Mouse (Mus musculus) olfactory bulb, adult 2 months (tissue): ENCODE data around the gene Agtrap. TPM values are rescaled to one million over a fixed set of nuclear protein-coding genes. Genes with fewer than 3 reads are reported as not detected.

Experiments
- H3K27ac ChIP-seq: fragments of 200-500 bp; 2 replicates; pipeline ENCODE4 v1.5.1; 2012; ENCODE audit warnings: low read depth, low read length; ENCODE audit not compliant: insufficient read depth
- H3K4me1 ChIP-seq: fragments of 200-500 bp; 2 replicates; pipeline ENCODE4 v1.6.1; 2012; ENCODE audit warnings: low read length; ENCODE audit not compliant: control insufficient read depth, insufficient read depth
- H3K4me3 ChIP-seq: fragments of 200-500 bp; 2 replicates; pipeline ENCODE4 v1.5.1; 2012; ENCODE audit warnings: mild to moderate bottlenecking, low read depth, low read length, moderate library complexity; ENCODE audit not compliant: insufficient read depth
- CTCF ChIP-seq: fragments of 200-500 bp; IDR thresholded peaks from 2 replicates; pipeline ENCODE4 v1.5.1; 2012; ENCODE audit warnings: low read depth, mild to moderate bottlenecking, low read length, moderate library complexity; ENCODE audit not compliant: insufficient read depth
- POLR2A ChIP-seq: fragments of 200-500 bp; IDR thresholded peaks from 2 replicates; pipeline ENCODE4 v1.6.1; 2012; ENCODE audit warnings: mild to moderate bottlenecking, low read depth, low read length, moderate library complexity; ENCODE audit not compliant: insufficient read depth
- WGBS: fragments of 180-500 bp; shearing (Covaris S2); methylation state at CpG from one replicate; pipeline ENCODE4 v1.1.7; 2018; 5-methylcytosine and 5-hydroxymethylcytosine counted together
- polyA plus RNA-seq: library from polyadenylated mRNA; stranded (reverse); fragments of >200 nt; gene quantifications from 2 replicates; pipeline ENCODE4 v1.2.4, GENCODE M21; 2012; ENCODE audit warnings: low replicate concordance; ENCODE audit not compliant: missing spikeins, insufficient read depth, insufficient read length

Agtrap gene
- polyA plus RNA-seq, 1 experiment: not detected

DNA sequence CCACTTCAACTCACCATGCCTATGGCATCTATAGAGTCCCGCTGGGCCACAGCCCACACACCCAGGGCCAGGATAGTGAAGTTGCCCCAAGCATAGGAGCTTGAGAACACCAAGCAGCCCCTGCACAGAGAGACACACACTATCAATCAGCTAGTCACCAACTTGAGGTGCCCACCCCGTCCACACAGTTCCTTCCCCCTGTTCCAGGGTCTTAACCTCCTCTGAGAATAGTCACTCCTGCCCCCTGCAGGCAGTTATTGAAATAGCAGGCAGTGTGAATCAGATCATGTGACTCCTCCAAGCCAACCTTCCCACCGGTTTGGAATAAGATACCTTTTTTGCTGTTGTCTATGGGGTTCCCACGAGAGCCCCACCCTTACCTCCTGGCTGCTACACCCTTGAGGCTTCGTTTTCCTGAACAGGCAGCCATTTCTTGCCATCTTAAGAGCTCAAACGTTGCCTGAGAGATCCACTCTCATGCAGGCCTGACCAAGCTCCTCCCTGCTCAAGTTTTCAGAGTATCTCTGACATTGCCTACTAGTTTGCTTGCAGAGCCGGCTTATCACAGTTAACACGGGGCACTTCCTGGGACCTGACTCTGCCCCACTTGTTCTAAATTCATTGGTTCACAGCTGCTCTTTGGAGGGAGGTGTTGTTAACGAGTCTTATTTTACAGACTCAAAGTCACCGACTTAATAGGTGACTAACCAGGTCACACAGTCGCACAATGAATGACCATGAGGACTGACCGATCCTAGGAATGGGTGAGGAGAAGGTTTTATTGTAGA is 5.4 kb downstream of the Agtrap start:
- peaks cover 4% of the 10 kb centered on the region for H3K4me1 ChIP-seq
- TF ChIP-seq CTCF: no peak; the same call in 1 of the 2 replicates
- TF ChIP-seq POLR2A: no peak
- 60% methylated on average over 12 of the region's 12 CpGs for WGBS
- no peak overlapping the region for H3K4me3 ChIP-seq
- H3K27ac ChIP-seq: no peak overlapping the region

DNA sequence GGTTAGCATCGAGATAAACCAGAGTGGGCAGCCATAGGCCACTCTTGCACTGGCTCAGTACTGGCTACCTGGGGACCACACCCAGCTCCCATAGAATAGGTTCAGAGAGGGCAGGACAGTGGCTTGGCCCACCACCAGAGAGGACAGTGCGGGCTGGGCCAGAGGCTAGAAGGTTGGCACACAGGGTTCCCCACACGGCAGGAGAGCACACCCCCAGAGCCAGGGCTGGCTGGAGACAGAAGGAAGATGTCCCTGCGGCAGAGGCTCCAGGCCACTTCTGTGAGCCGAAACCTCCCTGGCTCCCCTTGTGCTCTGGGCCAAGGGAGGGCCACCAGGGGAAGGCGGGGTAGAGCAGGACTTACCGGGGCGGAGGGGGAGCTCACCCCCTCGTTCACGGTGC is 6.6 kb downstream of the Agtrap start:
- Histone ChIP-seq H3K4me3 (no peak overlapping the region), H3K27ac (no peak overlapping the region), H3K4me1 (no peaks in the 10 kb centered on the region; the same call in 1 of the 2 replicates)
- WGBS: 94% methylated on average over 10 of the region's 10 CpGs
- no peak for TF ChIP-seq CTCF
- TF ChIP-seq POLR2A: no peak

DNA sequence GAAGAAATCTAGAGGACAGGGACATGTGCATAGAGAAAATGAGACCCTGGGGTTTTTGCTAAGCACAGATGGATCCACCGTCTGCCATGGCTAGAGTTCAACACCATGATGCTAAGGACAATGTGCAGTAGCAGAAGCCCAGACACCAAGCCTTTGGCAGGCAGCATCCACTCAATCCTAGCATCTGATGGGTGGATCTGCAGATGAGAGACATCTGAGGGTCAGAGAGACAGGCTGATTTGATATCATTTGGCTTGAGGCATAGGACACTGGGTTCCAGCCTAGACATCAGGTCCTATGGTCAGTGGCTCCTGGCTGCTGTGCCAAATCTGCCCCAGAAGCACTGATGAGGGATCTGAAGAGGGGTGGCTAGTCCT is 7.2 kb downstream of the Agtrap start:
- Histone ChIP-seq H3K27ac (no peak overlapping the region), H3K4me1 (no peaks in the 10 kb centered on the region; the same call in 1 of the 2 replicates), H3K4me3 (no peak overlapping the region)
- 97% methylated on average over 1 of the region's 1 CpGs for WGBS
- TF ChIP-seq CTCF (no peak), POLR2A (no peak)

DNA sequence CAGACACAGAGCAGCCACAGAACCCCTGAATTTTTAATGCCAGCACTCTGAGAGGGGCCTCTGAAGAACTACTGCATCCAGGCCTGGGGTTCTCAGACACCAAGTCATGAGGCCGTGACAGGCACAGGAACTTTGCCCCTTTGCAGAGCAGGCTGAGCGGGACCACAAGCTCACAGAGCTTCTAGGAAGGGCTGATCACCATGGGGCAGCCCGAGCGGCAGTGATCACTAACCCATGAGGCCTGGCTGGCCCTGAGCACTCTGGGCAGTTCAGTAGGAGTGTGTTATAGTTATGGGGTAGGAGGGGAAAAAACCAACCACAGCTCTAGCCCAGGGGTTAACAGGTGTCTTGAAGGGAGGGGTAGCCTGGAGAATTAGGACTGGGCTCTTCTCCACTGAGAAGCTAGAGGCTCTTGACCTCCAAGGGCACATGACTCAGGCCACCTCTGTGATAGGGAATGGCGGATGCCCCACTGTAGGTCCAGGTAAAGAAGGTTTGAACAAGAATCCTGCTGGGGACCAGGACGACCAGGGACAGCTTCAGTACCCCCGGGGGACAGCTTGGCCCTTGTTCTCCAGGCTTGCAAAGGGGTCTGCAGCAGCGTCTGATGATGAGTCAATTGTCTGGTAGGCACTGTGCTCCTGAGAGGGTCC is 7.8 kb downstream of the Agtrap start:
- 94% methylated on average over 8 of the region's 8 CpGs for WGBS
- H3K27ac ChIP-seq: no peak overlapping the region
- peaks cover 3% of the 10 kb centered on the region; the same call in 1 of the 2 replicates for H3K4me1 ChIP-seq
- no peak overlapping the region for H3K4me3 ChIP-seq
- no peak for TF ChIP-seq POLR2A
- no peak for TF ChIP-seq CTCF

DNA sequence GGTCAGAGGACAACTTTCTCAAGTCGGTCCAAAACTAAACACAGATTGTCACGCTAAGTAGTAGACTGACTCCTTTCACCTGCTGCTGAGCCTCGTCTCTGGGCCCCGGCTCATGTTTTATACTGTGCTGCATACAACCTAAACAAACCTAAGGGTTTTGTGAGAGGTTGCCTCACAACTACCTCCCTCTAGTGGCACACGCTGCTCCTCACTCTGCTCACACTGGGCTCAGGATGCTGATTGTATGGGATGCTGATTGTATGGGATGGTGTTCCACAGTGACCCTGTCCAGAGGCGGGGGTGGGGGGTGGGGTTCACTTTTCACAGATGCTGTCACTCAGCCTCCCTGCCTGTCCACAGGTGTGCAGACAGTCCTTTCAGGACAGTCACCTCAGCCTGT is 8.6 kb downstream of the Agtrap start:
- TF ChIP-seq CTCF (no peak), POLR2A (no peak)
- Histone ChIP-seq H3K27ac (no peak overlapping the region), H3K4me1 (peaks cover 5% of the 10 kb centered on the region; the same call in 1 of the 2 replicates), H3K4me3 (no peak overlapping the region)
- WGBS: 63% methylated on average over 6 of the region's 6 CpGs

DNA sequence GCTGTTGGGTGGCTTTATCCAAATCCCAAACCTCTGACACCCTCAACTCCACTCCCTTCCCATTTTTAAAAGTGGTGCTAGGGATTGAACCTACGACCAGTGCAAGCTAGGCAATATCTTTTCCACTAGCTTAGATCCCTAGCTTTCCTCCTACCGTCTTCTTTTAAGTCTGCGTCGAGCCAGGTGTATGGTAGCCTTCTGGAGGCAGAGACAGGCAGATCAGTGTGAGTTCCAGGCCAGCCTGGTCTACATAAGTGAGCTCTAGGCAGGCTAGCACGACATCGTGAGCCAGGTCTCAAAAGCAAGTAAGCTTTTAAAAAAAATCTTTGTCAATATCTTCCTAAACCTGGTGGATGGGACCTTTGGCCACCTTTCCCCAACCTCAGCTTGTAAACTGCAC is 11.9 kb downstream of the Agtrap start:
- H3K4me1 ChIP-seq: peaks cover 5% of the 10 kb centered on the region; the same call in 1 of the 2 replicates
- no peak overlapping the region for H3K27ac ChIP-seq
- no peak for TF ChIP-seq CTCF
- no peak for TF ChIP-seq POLR2A
- no peak overlapping the region for H3K4me3 ChIP-seq
- WGBS: 93% methylated on average over 6 of the region's 6 CpGs

DNA sequence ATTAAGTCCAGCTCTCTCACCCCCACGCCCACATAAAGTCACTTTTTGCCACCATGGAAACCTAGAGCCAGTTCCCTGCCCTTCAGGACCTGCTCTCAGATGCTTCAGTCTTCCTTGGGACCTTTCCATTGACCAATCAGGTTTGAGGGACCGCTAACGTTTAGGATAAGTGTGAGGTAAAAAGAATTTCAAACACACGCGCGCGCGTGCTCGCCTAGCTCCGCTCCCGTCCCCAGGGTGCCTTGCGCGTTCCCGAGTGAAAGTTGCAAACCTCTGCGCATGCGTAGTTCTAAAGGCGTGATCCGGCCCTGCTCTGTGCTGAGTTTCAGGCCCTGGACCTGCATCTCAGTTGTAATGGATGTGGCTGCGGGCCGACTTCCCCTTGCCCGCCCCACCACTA is 12.6 kb downstream of the Agtrap start:
- H3K27ac ChIP-seq: no peak overlapping the region
- H3K4me3 ChIP-seq: peak overlapping the region; percentile 5
- H3K4me1 ChIP-seq: peaks cover 5% of the 10 kb centered on the region; the same call in 1 of the 2 replicates
- TF ChIP-seq CTCF (no peak), POLR2A (no peak)
- WGBS: 25% methylated on average over 21 of the region's 21 CpGs

DNA sequence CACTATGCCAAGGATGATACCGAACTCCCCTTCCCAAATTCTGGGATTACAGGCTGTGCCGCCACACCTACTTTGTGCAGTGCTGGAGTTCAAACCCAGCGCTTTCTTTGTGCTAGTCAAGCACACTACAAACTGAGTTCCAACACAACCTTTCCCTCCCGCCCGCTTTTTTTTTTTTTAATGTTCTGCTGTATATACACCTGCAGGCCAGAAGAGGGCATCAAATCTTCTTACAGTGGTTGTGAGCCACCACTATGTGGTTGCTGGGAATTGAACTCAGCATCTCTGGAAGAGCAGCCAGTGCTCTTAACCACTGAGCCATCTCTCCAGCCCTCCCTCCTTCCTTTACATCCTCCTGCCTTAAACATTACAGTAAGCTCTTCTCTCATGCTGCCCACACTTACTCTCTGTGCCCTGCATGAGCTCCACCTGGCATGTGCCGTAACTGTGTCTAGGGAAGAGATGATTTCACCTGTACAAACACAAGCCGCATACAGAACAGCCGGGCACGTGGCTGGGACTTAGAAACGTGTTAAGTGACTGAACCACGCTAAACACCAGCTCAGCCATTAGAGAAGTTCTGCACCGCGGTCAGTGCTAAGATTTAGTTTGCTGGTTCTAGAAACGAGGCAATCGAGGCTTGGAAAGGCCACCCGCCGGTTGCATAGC is 13.2 kb downstream of the Agtrap start:
- WGBS: 46% methylated on average over 17 of the region's 17 CpGs
- peaks cover 5% of the 10 kb centered on the region; the same call in 1 of the 2 replicates for H3K4me1 ChIP-seq
- no peak overlapping the region for H3K27ac ChIP-seq
- TF ChIP-seq CTCF: no peak
- no peak for TF ChIP-seq POLR2A
- H3K4me3 ChIP-seq: peak overlapping the region; percentile 5; the same call in 1 of the 2 replicates

DNA sequence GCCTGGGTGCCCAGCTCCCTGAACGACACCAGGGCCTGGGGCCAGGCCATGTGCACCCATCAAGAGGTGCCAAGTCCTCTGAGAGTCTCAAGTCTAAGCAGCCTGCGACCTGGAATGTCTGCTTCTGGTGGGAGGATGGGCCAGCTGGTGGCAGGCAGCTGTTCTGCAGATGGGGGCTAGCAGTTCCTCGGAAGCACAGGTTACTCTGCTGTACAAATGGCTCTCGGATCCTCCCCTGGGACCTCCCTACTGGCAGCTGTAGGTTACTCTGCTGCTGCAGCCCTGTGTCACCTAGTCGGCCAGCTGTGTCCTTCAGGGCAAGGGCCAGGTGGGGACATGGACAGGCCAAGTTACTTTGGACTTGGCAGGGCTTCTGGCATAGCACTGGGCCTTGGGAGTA is 16.3 kb downstream of the Agtrap start:
- Histone ChIP-seq H3K4me1 (peaks cover 7% of the 10 kb centered on the region; the same call in 1 of the 2 replicates), H3K27ac (no peak overlapping the region), H3K4me3 (no peak overlapping the region)
- TF ChIP-seq CTCF (no peak), POLR2A (no peak)
- WGBS: 70% methylated on average over 5 of the region's 5 CpGs
